Mouse (Mus musculus) brain, embryonic 14.5 days (tissue): ENCODE measurements around the gene Atg4d.

Experiments used
- CTCF ChIP-seq: fragments of 200-500 bp; IDR thresholded peaks from 2 replicates; pipeline ENCODE4 v1.5.1; 2012; ENCODE audit warnings: inconsistent platforms, mild to moderate bottlenecking, moderate library complexity, borderline replicate concordance; ENCODE audit not compliant: insufficient read depth, insufficient read length; ENCODE audit errors: extremely low read depth
- POLR2A ChIP-seq: fragments of 200-500 bp; IDR thresholded peaks from 2 replicates; pipeline ENCODE4 v1.6.1; 2012; ENCODE audit warnings: mild to moderate bottlenecking, inconsistent platforms, borderline replicate concordance; ENCODE audit not compliant: poor library complexity, insufficient read depth, insufficient read length, severe bottlenecking; ENCODE audit errors: extremely low read depth

DNA sequence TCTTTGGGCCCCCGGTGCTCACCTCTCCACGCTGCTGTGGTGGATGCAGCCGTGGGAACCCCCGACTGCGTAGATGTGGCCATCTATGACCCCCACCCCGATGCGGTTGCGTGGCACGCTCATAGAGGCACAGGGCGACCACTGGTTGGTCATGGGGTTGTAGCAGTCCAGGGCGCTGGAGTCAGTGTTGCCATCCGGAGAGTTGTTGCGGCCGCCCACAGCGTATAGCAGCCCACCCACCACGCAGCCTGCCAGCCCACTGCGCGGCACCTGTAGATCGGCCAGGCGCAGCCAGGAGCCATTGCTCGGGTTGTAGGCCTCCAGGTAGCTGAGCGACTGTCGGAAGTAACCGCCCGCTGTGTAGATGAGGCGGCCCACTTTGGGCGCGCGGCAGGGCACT is 31.7 kb upstream of the Atg4d start:
- TF ChIP-seq POLR2A (no peak), CTCF (no peak)
